ENCODE assay signal across 12 mouse cellular contexts in the genomic region with DNA sequence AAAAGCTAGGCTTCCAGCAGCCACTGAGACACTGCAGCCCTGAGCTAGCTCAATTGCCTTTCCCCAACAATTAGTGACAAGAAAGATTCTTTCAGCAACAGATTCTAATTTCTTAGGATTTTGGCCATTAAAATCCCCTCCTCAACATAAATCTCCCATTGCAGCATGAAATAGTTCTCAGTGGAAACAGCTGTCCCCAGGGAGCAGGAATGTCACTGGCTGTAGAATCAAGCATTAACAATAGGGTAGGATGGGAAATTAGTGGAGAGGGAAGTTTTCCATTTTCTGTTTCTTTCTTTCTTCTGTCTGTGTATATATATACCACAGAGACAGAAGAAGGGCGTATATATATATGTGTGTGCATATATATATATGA. TPM values are rescaled to one million over a fixed set of nuclear protein-coding genes. Genes with fewer than 3 reads are reported as not detected.
A peak's percentile ranks its signal among the peaks of the same experiment; 100 is the strongest.
DNase-seq lines count a peak whose midpoint lies in the region; ATAC-seq lines count a peak whose summit lies in the region.
"Had no signal": no experiment of that assay in that cellular context is flagged by ENCODE, and none has a peak within 500 bp of the region (broad histone marks: within the 10 kb centered on the region; RNA-seq: fewer than 3 reads in every experiment).

No protein-coding gene starts in this region.

- intact Hi-C loops in heart, postnatal 36 days (cut with DNase I), result loop anchor here (1.0 to 2.0 kb wide), 3 partner anchors 16 to 79 kb away; no protein-coding TSS in a partner anchor

- ATAC-seq in liver, embryonic 15.5 days (ENCODE audit: insufficient read depth), result no peak
- ATAC-seq in intestine, embryonic 15.5 days, result no peak
- no peak for ATAC-seq in neural tube, embryonic 15.5 days (ENCODE audit: low FRiP score)

- H3K4me2 ChIP-seq in liver, embryonic 15.5 days, result no peak overlapping the region
- no peak overlapping the region for H3K4me2 ChIP-seq in intestine, embryonic 15.5 days (replicated peaks)
- no peak overlapping the region for H3K4me2 ChIP-seq in neural tube, embryonic 15.5 days

- peaks cover 48% of the 10 kb centered on the region for H3K4me1 ChIP-seq in heart, embryonic 10.5 days
- peaks cover 5% of the 10 kb centered on the region for H3K4me1 ChIP-seq in liver, embryonic 15.5 days (replicated peaks)
- H3K4me1 ChIP-seq in intestine, embryonic 15.5 days (replicated peaks), result peaks cover 23% of the 10 kb centered on the region
- peaks cover 14% of the 10 kb centered on the region for H3K4me1 ChIP-seq in neural tube, embryonic 15.5 days

- H3K4me3 ChIP-seq in heart, embryonic 10.5 days, result no peak overlapping the region
- H3K4me3 ChIP-seq in liver, embryonic 15.5 days (replicated peaks), result no peak overlapping the region
- no peak overlapping the region for H3K4me3 ChIP-seq in intestine, embryonic 15.5 days (replicated peaks)
- no peak overlapping the region for H3K4me3 ChIP-seq in neural tube, embryonic 15.5 days (replicated peaks)

- H3K36me3 ChIP-seq in heart, embryonic 10.5 days, result no peaks in the 10 kb centered on the region
- no peaks in the 10 kb centered on the region for H3K36me3 ChIP-seq in liver, embryonic 15.5 days (replicated peaks)
- no peaks in the 10 kb centered on the region for H3K36me3 ChIP-seq in intestine, embryonic 15.5 days
- H3K36me3 ChIP-seq in neural tube, embryonic 15.5 days, result no peaks in the 10 kb centered on the region

- no peak overlapping the region for H3K9ac ChIP-seq in liver, embryonic 15.5 days
- H3K9ac ChIP-seq in intestine, embryonic 15.5 days, result no peak overlapping the region
- no peak overlapping the region for H3K9ac ChIP-seq in neural tube, embryonic 15.5 days (replicated peaks)

- H3K27ac ChIP-seq in heart, embryonic 10.5 days, result peak overlapping the region; percentile 89; the same call in 1 of the 2 replicates
- 0 out of 2 replicates have a peak overlapping the region, but pooled peaks have one; percentile 7 for H3K27ac ChIP-seq in liver, embryonic 15.5 days (replicated peaks)
- peak overlapping the region; percentile 91 for H3K27ac ChIP-seq in intestine, embryonic 15.5 days
- 0 out of 2 replicates have a peak overlapping the region, but pooled peaks have one; percentile 30 for H3K27ac ChIP-seq in neural tube, embryonic 15.5 days (replicated peaks)
- H3K27ac ChIP-seq: macrophage had no signal

- 76% methylated on average over 1 of the region's 1 CpGs for WGBS in heart, embryonic 10.5 days
- WGBS in liver, embryonic 15.5 days (ENCODE audit: insufficient replicate concordance), result 58% methylated on average over 1 of the region's 1 CpGs
- 43% methylated on average over 1 of the region's 1 CpGs for WGBS in intestine, embryonic 15.5 days
- WGBS in neural tube, embryonic 15.5 days, result 92% methylated on average over 1 of the region's 1 CpGs

- H3K9me3 ChIP-seq in heart, embryonic 10.5 days, result no peaks in the 10 kb centered on the region
- H3K9me3 ChIP-seq in liver, embryonic 15.5 days (replicated peaks), result no peaks in the 10 kb centered on the region
- H3K9me3 ChIP-seq in intestine, embryonic 15.5 days, result no peaks in the 10 kb centered on the region
- no peaks in the 10 kb centered on the region for H3K9me3 ChIP-seq in neural tube, embryonic 15.5 days (replicated peaks)

- no peaks in the 10 kb centered on the region for H3K27me3 ChIP-seq in heart, embryonic 10.5 days (ENCODE audit: insufficient read depth, poor library complexity, severe bottlenecking)
- no peaks in the 10 kb centered on the region for H3K27me3 ChIP-seq in liver, embryonic 15.5 days
- no peaks in the 10 kb centered on the region for H3K27me3 ChIP-seq in intestine, embryonic 15.5 days (replicated peaks)
- H3K27me3 ChIP-seq in neural tube, embryonic 15.5 days (replicated peaks), result no peaks in the 10 kb centered on the region
- H3K27me3 ChIP-seq: Patski had no signal

- no peak for DNase-seq in heart, embryonic 10.5 days (ENCODE audit: low spot score)
- DNase-seq in heart, postnatal 36 days, result no peak
- DNase-seq in liver, result no peak
- no peak for DNase-seq in layer of hippocampus, adult 18-20 months (ENCODE audit: low spot score in 2 of 2)
- DNase-seq in Muller cell, postnatal 12 days (ENCODE audit: inconsistent ontology term), result no peak
- DNase-seq: cerebellum, adult 9-10 months had no signal

RNA-seq across cellular contexts. Expression of a gene that starts 53.2 kb away (rescaled TPM):
- 0.10 and 0.14 TPM in 2 replicates for polyA plus RNA-seq in heart, embryonic 10.5 days (2016; fragmentation: Nextera tagmentation; extraction: Ambion mirVana)
- total RNA-seq in heart, postnatal 36 days (2021), result 10 to 100 TPM in 1 of 2 experiments, 1 to 10 TPM in 1; 7.5 to 12.1 TPM
- polyA plus RNA-seq in liver, embryonic 15.5 days (2015; fragmentation: Nextera tagmentation; extraction: Ambion mirVana), result 0.14 and 0.21 TPM in 2 replicates
- 0.48 and 0.49 TPM in 2 replicates for polyA plus RNA-seq in intestine, embryonic 15.5 days (2015; fragmentation: Nextera tagmentation; extraction: Ambion mirVana)
- 0.87 and 0.89 TPM in 2 replicates for polyA plus RNA-seq in neural tube, embryonic 15.5 days (2015; fragmentation: Nextera tagmentation; extraction: Ambion mirVana)
- total RNA-seq in layer of hippocampus, adult 18-20 months (2021), result 1 to 10 TPM; 3.6 to 3.8 TPM
- polyA plus RNA-seq: C2C12 had no signal

Comparison
In these comparisons a context has a peak if more than half of its experiments do, and no peak if none do; other contexts are left out.
1. H3K27ac ChIP-seq: peak in every context shown above with its lines; median percentile 91 in intestine, embryonic 15.5 days; 89 in heart, embryonic 10.5 days; 30 in neural tube, embryonic 15.5 days; 7 in liver, embryonic 15.5 days.